ENCODE assay signal across 10 mouse cellular contexts in the genomic region with DNA sequence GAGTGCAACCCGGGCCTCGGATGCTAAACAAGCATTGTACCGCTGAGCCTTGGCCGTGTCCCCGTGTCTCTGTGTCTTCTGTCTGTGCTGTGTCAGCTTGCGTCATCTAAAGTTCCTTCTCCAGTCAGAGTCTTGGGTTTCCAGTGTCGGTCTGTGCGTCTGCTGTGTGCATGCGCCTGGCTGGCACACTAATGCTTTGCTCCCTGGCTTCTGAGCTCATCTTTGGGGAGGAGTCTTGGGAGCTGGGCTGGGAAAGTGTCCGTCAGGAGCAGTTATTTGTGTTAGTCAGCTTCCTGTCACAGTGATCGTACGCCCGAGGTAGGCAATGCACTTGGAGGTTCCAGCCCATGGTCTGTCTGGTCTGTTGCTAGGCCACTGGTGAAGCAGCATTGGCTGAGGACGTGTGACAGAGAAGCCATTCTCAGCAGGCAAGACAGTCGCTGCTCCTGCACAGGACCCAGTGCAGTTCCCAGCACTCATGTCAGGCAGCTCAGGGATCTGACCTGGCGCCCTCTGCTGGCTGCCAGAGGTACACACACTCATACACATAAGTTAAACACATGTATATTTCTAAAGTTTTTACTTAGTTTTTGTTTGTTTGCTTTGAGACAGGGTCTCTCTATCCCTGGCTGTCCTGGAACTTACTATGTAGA. TPM values are rescaled to one million over a fixed set of nuclear protein-coding genes. Genes with fewer than 3 reads are reported as not detected.
DNase-seq lines count a peak whose midpoint lies in the region; ATAC-seq and TF ChIP-seq lines count a peak whose summit lies in the region.
"Had no signal": no experiment of that assay in that cellular context is flagged by ENCODE, and none has a peak within 500 bp of the region (broad histone marks: within the 10 kb centered on the region; RNA-seq: fewer than 3 reads in every experiment).

No protein-coding gene starts in this region.

- no peak for DNase-seq in adrenal gland, postnatal 10 days
- DNase-seq in right cerebral cortex, postnatal 10 days (ENCODE audit: low spot score in 2 of 2): no peak
- DNase-seq: kidney, postnatal 25 days had no signal

- no peaks in the 10 kb centered on the region for H3K4me1 ChIP-seq in intestine, postnatal 0 days (replicated peaks; ENCODE audit: control insufficient read depth, insufficient read depth, low read length)
- H3K4me1 ChIP-seq in intestine, embryonic 15.5 days (replicated peaks): peaks cover 40% of the 10 kb centered on the region
- H3K4me1 ChIP-seq in E14TG2a.4 (replicated peaks; ENCODE audit: low read depth, low read length): peaks cover 94% of the 10 kb centered on the region
- peaks cover 14% of the 10 kb centered on the region for H3K4me1 ChIP-seq in embryonic fibroblast, embryonic 13.5 days (ENCODE audit: control insufficient read depth, insufficient read depth, low read length)

- H3K27me3 ChIP-seq in intestine, postnatal 0 days (replicated peaks; ENCODE audit: control insufficient read depth, insufficient read depth, low read length): no peaks in the 10 kb centered on the region
- no peaks in the 10 kb centered on the region for H3K27me3 ChIP-seq in intestine, embryonic 15.5 days (replicated peaks)
- H3K27me3 ChIP-seq in E14TG2a.4 (ENCODE audit: insufficient read depth, low read length): no peaks in the 10 kb centered on the region
- H3K27me3 ChIP-seq: midbrain, embryonic 13.5 days had no signal

- H3K4me2 ChIP-seq in intestine, postnatal 0 days (replicated peaks; ENCODE audit: low read depth): no peak overlapping the region
- H3K4me2 ChIP-seq in intestine, embryonic 15.5 days (replicated peaks): no peak overlapping the region
- H3K4me2 ChIP-seq: midbrain, embryonic 13.5 days had no signal

- H3K4me3 ChIP-seq in intestine, postnatal 0 days (ENCODE audit: low read depth, low read length): no peak overlapping the region
- H3K4me3 ChIP-seq in intestine, embryonic 15.5 days (replicated peaks): no peak overlapping the region
- peak overlapping the region; percentile 62 for H3K4me3 ChIP-seq in E14TG2a.4 (replicated peaks; ENCODE audit: low read length)
- no peak overlapping the region for H3K4me3 ChIP-seq in embryonic fibroblast, embryonic 13.5 days (ENCODE audit: insufficient read depth, low read length)
- H3K4me3 ChIP-seq: midbrain, embryonic 13.5 days had no signal

- TF ChIP-seq CTCF in intestine, postnatal 0 days (IDR thresholded peaks at IDR 0.05; ENCODE audit: low read depth): peak; percentile 71
- peak; percentile 82 for TF ChIP-seq CTCF in E14TG2a.4 (conservative IDR thresholded peaks at IDR 0.05; ENCODE audit: low read length)
- peak; percentile 62 for TF ChIP-seq CTCF in embryonic fibroblast, embryonic 13.5 days (IDR thresholded peaks at IDR 0.05; ENCODE audit: borderline replicate concordance, insufficient read depth, low read length)

- no peaks in the 10 kb centered on the region for H3K9me3 ChIP-seq in intestine, postnatal 0 days (ENCODE audit: control insufficient read depth)
- H3K9me3 ChIP-seq in intestine, embryonic 15.5 days: no peaks in the 10 kb centered on the region
- H3K9me3 ChIP-seq in E14TG2a.4 (ENCODE audit: low read length): no peaks in the 10 kb centered on the region
- H3K9me3 ChIP-seq: midbrain, embryonic 13.5 days had no signal

- peaks cover 3% of the 10 kb centered on the region; the same call in 1 of the 2 replicates for H3K36me3 ChIP-seq in intestine, postnatal 0 days (ENCODE audit: control insufficient read depth, insufficient read depth)
- no peaks in the 10 kb centered on the region for H3K36me3 ChIP-seq in intestine, embryonic 15.5 days
- no peaks in the 10 kb centered on the region for H3K36me3 ChIP-seq in E14TG2a.4 (ENCODE audit: insufficient read depth, low read length)
- H3K36me3 ChIP-seq: midbrain, embryonic 13.5 days had no signal

- H3K9ac ChIP-seq in intestine, postnatal 0 days (ENCODE audit: low read depth, low read length): no peak overlapping the region
- H3K9ac ChIP-seq in intestine, embryonic 15.5 days: no peak overlapping the region
- H3K9ac ChIP-seq: midbrain, embryonic 13.5 days had no signal

- no peak overlapping the region for H3K27ac ChIP-seq in intestine, postnatal 0 days (ENCODE audit: low read depth, low read length)
- no peak overlapping the region for H3K27ac ChIP-seq in intestine, embryonic 15.5 days
- H3K27ac ChIP-seq in embryonic fibroblast, embryonic 13.5 days (ENCODE audit: insufficient read depth, low read length): no peak overlapping the region
- H3K27ac ChIP-seq: midbrain, embryonic 13.5 days had no signal

- TF ChIP-seq POLR2A in embryonic fibroblast, embryonic 13.5 days (IDR thresholded peaks at IDR 0.05; ENCODE audit: low read depth, low read length): no peak

- 81% methylated on average over 16 of the region's 16 CpGs for WGBS in intestine, postnatal 0 days
- 80% methylated on average over 16 of the region's 16 CpGs for WGBS in intestine, embryonic 15.5 days

- ATAC-seq in intestine, postnatal 0 days: no peak
- ATAC-seq in intestine, embryonic 15.5 days: no peak
- ATAC-seq in neutrophil, adult 5-6 weeks (ENCODE audit: extremely low read depth, insufficient number of reproducible peaks, low FRiP score, poor library complexity, severe bottlenecking): peak; percentile 40
- no peak for ATAC-seq in megakaryocyte-erythroid progenitor cell, adult 5-6 weeks (replicated peaks; ENCODE audit: low FRiP score, low TSS enrichment, poor library complexity, severe bottlenecking)
- ATAC-seq: midbrain, embryonic 13.5 days had no signal

RNA-seq across cellular contexts. Expression of a gene that starts 27.5 kb away (rescaled TPM):
- 1.7 and 2.1 TPM in 2 replicates for polyA plus RNA-seq in intestine, postnatal 0 days (2015; fragmentation: Nextera tagmentation; extraction: Ambion mirVana)
- polyA plus RNA-seq in intestine, embryonic 15.5 days (2015; fragmentation: Nextera tagmentation; extraction: Ambion mirVana): 1.8 and 1.9 TPM in 2 replicates
- 31.6 and 36.1 TPM in 2 replicates for polyA plus RNA-seq in embryonic fibroblast, embryonic 13.5 days (2011; ENCODE audit: insufficient read length, low read depth, missing spikeins)
- total RNA-seq in neutrophil, adult 5-6 weeks (2017): 12.6 and 19.4 TPM in 2 replicates
- 10 to 100 TPM; 29.8 to 30.2 TPM for total RNA-seq in adrenal gland, postnatal 10 days (2021)
- total RNA-seq in megakaryocyte-erythroid progenitor cell, adult 5-6 weeks (2014; fragmentation: Nextera tagmentation): 7.6 and 9.7 TPM in 2 replicates
- 1.7 and 2.0 TPM in 2 replicates for total RNA-seq in megakaryocyte-erythroid progenitor cell, adult 5-6 weeks (2017)

RNA-seq across cellular contexts. Expression of a gene that starts 52.4 kb away (rescaled TPM):
- polyA plus RNA-seq in intestine, postnatal 0 days (2015; fragmentation: Nextera tagmentation; extraction: Ambion mirVana): 1.7 TPM in 2 replicates
- polyA plus RNA-seq in intestine, embryonic 15.5 days (2015; fragmentation: Nextera tagmentation; extraction: Ambion mirVana): 3.4 and 4.3 TPM in 2 replicates
- polyA plus RNA-seq in embryonic fibroblast, embryonic 13.5 days (2011; ENCODE audit: insufficient read length, low read depth, missing spikeins): 26.2 and 26.5 TPM in 2 replicates
- total RNA-seq in neutrophil, adult 5-6 weeks (2017): 110 and 136 TPM in 2 replicates
- 1 to 10 TPM; 4.7 to 6.7 TPM for total RNA-seq in adrenal gland, postnatal 10 days (2021)
- 24.5 and 35.1 TPM in 2 replicates for total RNA-seq in megakaryocyte-erythroid progenitor cell, adult 5-6 weeks (2014; fragmentation: Nextera tagmentation)
- 41.1 and 80.3 TPM in 2 replicates for total RNA-seq in megakaryocyte-erythroid progenitor cell, adult 5-6 weeks (2017)

RNA-seq across cellular contexts. Expression of a gene that starts 53.3 kb away (rescaled TPM):
- polyA plus RNA-seq in intestine, postnatal 0 days (2015; fragmentation: Nextera tagmentation; extraction: Ambion mirVana): 10.3 and 11.0 TPM in 2 replicates
- 22.7 and 29.8 TPM in 2 replicates for polyA plus RNA-seq in intestine, embryonic 15.5 days (2015; fragmentation: Nextera tagmentation; extraction: Ambion mirVana)
- 22.3 and 23.4 TPM in 2 replicates for polyA plus RNA-seq in embryonic fibroblast, embryonic 13.5 days (2011; ENCODE audit: insufficient read length, low read depth, missing spikeins)
- 11.9 and 23.3 TPM in 2 replicates for total RNA-seq in neutrophil, adult 5-6 weeks (2017)
- total RNA-seq in adrenal gland, postnatal 10 days (2021): 10 to 100 TPM; 24.2 to 36.2 TPM
- 47.6 and 82.8 TPM in 2 replicates for total RNA-seq in megakaryocyte-erythroid progenitor cell, adult 5-6 weeks (2014; fragmentation: Nextera tagmentation)
- 21.0 and 56.9 TPM in 2 replicates for total RNA-seq in megakaryocyte-erythroid progenitor cell, adult 5-6 weeks (2017)
